ENCODE assay signal across 8 mouse cellular contexts in genomic region chr2:180709923-180710272, GRCm38 (mm10). TPM values are rescaled to one million over a fixed set of nuclear protein-coding genes. Genes with fewer than 3 reads are reported as not detected.
DNase-seq lines count a peak whose midpoint lies in the region; ATAC-seq and TF ChIP-seq lines count a peak whose summit lies in the region.

Dido1 (minus strand) TSS chr2:180709999.
Gid8 (plus strand) TSS chr2:180710117.

- ATAC-seq in erythroid progenitor cell, adult 5-6 weeks (replicated peaks; ENCODE audit: low FRiP score, poor library complexity, severe bottlenecking), result peak; percentile 81
- ATAC-seq in heart, embryonic 12.5 days (ENCODE audit: insufficient number of reproducible peaks, low FRiP score), result peak; percentile 95
- peak; percentile 93 for ATAC-seq in kidney, postnatal 0 days (replicated peaks; ENCODE audit: low FRiP score, low read depth)
- peak; percentile 83 for ATAC-seq in liver, embryonic 11.5 days (replicated peaks; ENCODE audit: low FRiP score)
- peak; percentile 96 for ATAC-seq in stomach, embryonic 14.5 days (ENCODE audit: insufficient number of reproducible peaks, insufficient read depth, low FRiP score, low read depth)

- peaks cover 32% of the 10 kb centered on the region for H3K4me1 ChIP-seq in heart, embryonic 12.5 days (replicated peaks)
- peaks cover 10% of the 10 kb centered on the region; the same call in 1 of the 2 replicates for H3K4me1 ChIP-seq in kidney, postnatal 0 days (replicated peaks; ENCODE audit: insufficient read depth, low read length)
- H3K4me1 ChIP-seq in liver, embryonic 11.5 days (replicated peaks; ENCODE audit: control insufficient read depth, insufficient read depth, low read length), result peaks cover 36% of the 10 kb centered on the region
- peaks cover 10% of the 10 kb centered on the region; the same call in 1 of the 2 replicates for H3K4me1 ChIP-seq in stomach, embryonic 14.5 days (ENCODE audit: control insufficient read depth, insufficient read depth, low read length)

- H3K27me3 ChIP-seq in heart, embryonic 12.5 days (replicated peaks), result no peaks in the 10 kb centered on the region
- no peaks in the 10 kb centered on the region for H3K27me3 ChIP-seq in kidney, postnatal 0 days (ENCODE audit: insufficient read depth, low read length)
- no peaks in the 10 kb centered on the region for H3K27me3 ChIP-seq in liver, embryonic 11.5 days (replicated peaks; ENCODE audit: control insufficient read depth, insufficient read depth, low read length)
- H3K27me3 ChIP-seq in stomach, embryonic 14.5 days (ENCODE audit: control insufficient read depth, insufficient read depth, low read length), result no peaks in the 10 kb centered on the region

- no peaks in the 10 kb centered on the region for H3K9me3 ChIP-seq in heart, embryonic 12.5 days (replicated peaks)
- no peaks in the 10 kb centered on the region for H3K9me3 ChIP-seq in kidney, postnatal 0 days (replicated peaks; ENCODE audit: low read length)
- no peaks in the 10 kb centered on the region for H3K9me3 ChIP-seq in liver, embryonic 11.5 days (ENCODE audit: control insufficient read depth, low read length)
- H3K9me3 ChIP-seq in stomach, embryonic 14.5 days (ENCODE audit: control insufficient read depth, low read depth, low read length), result no peaks in the 10 kb centered on the region

- peak within 1 kb of the TSS; percentile 94 for H3K27ac ChIP-seq in heart, embryonic 12.5 days (ENCODE audit: poor library complexity, severe bottlenecking)
- H3K27ac ChIP-seq in kidney, postnatal 0 days, result peak within 1 kb of the TSS; percentile 94
- H3K27ac ChIP-seq in liver, embryonic 11.5 days (ENCODE audit: low read depth, low read length), result peak within 1 kb of the TSS; percentile 98
- H3K27ac ChIP-seq in stomach, embryonic 14.5 days (ENCODE audit: low read length), result peak within 1 kb of the TSS; percentile 90

- under 1% methylated on average over 40 of the region's 43 CpGs for WGBS in heart, embryonic 12.5 days
- WGBS in kidney, postnatal 0 days, result under 1% methylated on average over 43 of the region's 43 CpGs
- WGBS in liver, embryonic 11.5 days, result under 1% methylated on average over 43 of the region's 43 CpGs
- under 1% methylated on average over 32 of the region's 43 CpGs for WGBS in stomach, embryonic 14.5 days

- H3K4me3 ChIP-seq in heart, embryonic 12.5 days, result peak within 1 kb of the TSS; percentile 100
- peak within 1 kb of the TSS; percentile 88 for H3K4me3 ChIP-seq in kidney, postnatal 0 days (replicated peaks; ENCODE audit: low read depth, low read length)
- peak within 1 kb of the TSS; percentile 100 for H3K4me3 ChIP-seq in liver, embryonic 11.5 days (ENCODE audit: low read depth, low read length)
- H3K4me3 ChIP-seq in stomach, embryonic 14.5 days (ENCODE audit: low read depth, low read length), result peak within 1 kb of the TSS; percentile 99

- peak within 1 kb of the TSS; percentile 99 for H3K9ac ChIP-seq in heart, embryonic 12.5 days
- peak within 1 kb of the TSS; percentile 94 for H3K9ac ChIP-seq in kidney, postnatal 0 days (ENCODE audit: low read depth, low read length)
- peak within 1 kb of the TSS; percentile 100 for H3K9ac ChIP-seq in liver, embryonic 11.5 days (ENCODE audit: low read depth, low read length)
- H3K9ac ChIP-seq in stomach, embryonic 14.5 days (replicated peaks; ENCODE audit: low read depth, low read length), result peak within 1 kb of the TSS; percentile 98

- no peak for TF ChIP-seq CTCF in kidney, postnatal 0 days (IDR thresholded peaks at IDR 0.05; ENCODE audit: low read depth)

- H3K36me3 ChIP-seq in heart, embryonic 12.5 days, result peaks cover 17% of the 10 kb centered on the region
- peaks cover 10% of the 10 kb centered on the region; the same call in 1 of the 2 replicates for H3K36me3 ChIP-seq in kidney, postnatal 0 days (ENCODE audit: insufficient read depth, low read length)
- H3K36me3 ChIP-seq in liver, embryonic 11.5 days (ENCODE audit: control insufficient read depth, insufficient read depth, low read length), result peaks cover 12% of the 10 kb centered on the region; the same call in 1 of the 2 replicates
- H3K36me3 ChIP-seq in stomach, embryonic 14.5 days (ENCODE audit: control insufficient read depth, insufficient read depth, low read length), result peaks cover 10% of the 10 kb centered on the region

- H3K4me2 ChIP-seq in heart, embryonic 12.5 days, result peak within 1 kb of the TSS; percentile 83
- H3K4me2 ChIP-seq in kidney, postnatal 0 days (ENCODE audit: low read length), result peak within 1 kb of the TSS; percentile 85
- peak within 1 kb of the TSS; percentile 94 for H3K4me2 ChIP-seq in liver, embryonic 11.5 days
- H3K4me2 ChIP-seq in stomach, embryonic 14.5 days (replicated peaks; ENCODE audit: low read depth, low read length), result peak within 1 kb of the TSS; percentile 81

- DNase-seq in CD4-positive helper T cell, adult 2 months (ENCODE audit: low read depth, low spot score), result peak; percentile 99
- DNase-seq in brain, embryonic 18.5 days (ENCODE audit: low read depth, low spot score), result peak; percentile 96
- peak; percentile 99 for DNase-seq in kidney, postnatal 0 days (ENCODE audit: low spot score)
- peak; percentile 93 for DNase-seq in liver, embryonic 11.5 days (ENCODE audit: low spot score)
- peak; percentile 98 for DNase-seq in naive thymus-derived CD4-positive, alpha-beta T cell, adult 2 months (ENCODE audit: low read depth)

RNA-seq across cellular contexts. Expression of gene Dido1, which starts in this region (rescaled TPM):
- 63.4 and 66.2 TPM in 2 replicates for total RNA-seq in erythroid progenitor cell, adult 5-6 weeks (2015; ENCODE audit: low replicate concordance)
- 107 and 109 TPM in 2 replicates for total RNA-seq in erythroid progenitor cell, adult 5-6 weeks (2017; ENCODE audit: low replicate concordance)
- 23.6 and 24.2 TPM in 2 replicates for polyA plus RNA-seq in heart, embryonic 12.5 days (2016; fragmentation: Nextera tagmentation; extraction: Ambion mirVana)
- 17.7 and 18.0 TPM in 2 replicates for polyA plus RNA-seq in kidney, postnatal 0 days (2015; fragmentation: Nextera tagmentation; extraction: Ambion mirVana)
- 28.7 and 29.8 TPM in 2 replicates for polyA plus RNA-seq in liver, embryonic 11.5 days (2014; fragmentation: Nextera tagmentation; extraction: Ambion mirVana)
- 39.4 and 41.2 TPM in 2 replicates for polyA plus RNA-seq in stomach, embryonic 14.5 days (2014; fragmentation: Nextera tagmentation; extraction: Ambion mirVana)

RNA-seq across cellular contexts. Expression of gene Gid8, which starts in this region (rescaled TPM):
- total RNA-seq in erythroid progenitor cell, adult 5-6 weeks (2015; ENCODE audit: low replicate concordance), result 193 and 195 TPM in 2 replicates
- total RNA-seq in erythroid progenitor cell, adult 5-6 weeks (2017; ENCODE audit: low replicate concordance), result 276 and 301 TPM in 2 replicates
- polyA plus RNA-seq in heart, embryonic 12.5 days (2016; fragmentation: Nextera tagmentation; extraction: Ambion mirVana), result 45.3 and 47.8 TPM in 2 replicates
- polyA plus RNA-seq in kidney, postnatal 0 days (2015; fragmentation: Nextera tagmentation; extraction: Ambion mirVana), result 48.1 and 51.0 TPM in 2 replicates
- 95.7 and 102 TPM in 2 replicates for polyA plus RNA-seq in liver, embryonic 11.5 days (2014; fragmentation: Nextera tagmentation; extraction: Ambion mirVana)
- 53.4 and 57.1 TPM in 2 replicates for polyA plus RNA-seq in stomach, embryonic 14.5 days (2014; fragmentation: Nextera tagmentation; extraction: Ambion mirVana)

Comparison
In these comparisons a context has a peak if more than half of its experiments do, and no peak if none do; other contexts are left out.
1. Peak in every context shown above with its lines: DNase-seq, ATAC-seq, H3K4me3 ChIP-seq and H3K27ac ChIP-seq.